Mouse (Mus musculus) layer of hippocampus, postnatal 14 days (tissue): ENCODE measurements at regions not wholly inside any gene's neighbourhood (a gene's known extent, or its start where the extent isn't known, plus 50 kb on each side); places are given as distances from the start of the nearest gene placed in this dataset.
"Not testable (repeated sequence)": the region's sequence is repeated elsewhere in the genome, so short reads cannot be mapped to it uniquely, and the experiment has no call there.

Source experiments
- DNase-seq, 2 experiments: peaks; one replicate each; pipeline ENCODE4 v3.0.0; 2021 to 2022; ENCODE audit warnings: low spot score in 2 of 2, mixed read lengths in 1 of 2

DNA sequence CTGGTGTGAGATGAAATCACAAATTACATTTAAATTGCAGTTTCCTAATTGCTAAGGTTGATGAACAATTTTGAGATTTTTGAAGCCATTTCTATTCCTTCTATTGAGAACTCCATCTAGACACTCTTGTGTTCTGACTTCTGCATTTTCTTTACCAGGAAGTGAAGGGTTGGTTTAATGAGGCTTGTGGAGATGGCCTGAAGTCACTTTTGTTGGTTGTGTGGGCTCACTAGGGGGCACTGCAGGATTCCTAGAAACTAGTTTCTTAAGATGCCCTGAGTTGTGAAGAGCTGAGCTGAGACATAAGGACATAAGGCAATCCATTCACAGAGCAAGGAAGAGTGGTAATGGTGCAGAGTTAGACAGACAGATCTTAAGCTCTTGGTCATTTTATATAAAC is 713.7 kb upstream of the Olfr1507 start:
- DNase-seq, result not testable (repeated sequence)

DNA sequence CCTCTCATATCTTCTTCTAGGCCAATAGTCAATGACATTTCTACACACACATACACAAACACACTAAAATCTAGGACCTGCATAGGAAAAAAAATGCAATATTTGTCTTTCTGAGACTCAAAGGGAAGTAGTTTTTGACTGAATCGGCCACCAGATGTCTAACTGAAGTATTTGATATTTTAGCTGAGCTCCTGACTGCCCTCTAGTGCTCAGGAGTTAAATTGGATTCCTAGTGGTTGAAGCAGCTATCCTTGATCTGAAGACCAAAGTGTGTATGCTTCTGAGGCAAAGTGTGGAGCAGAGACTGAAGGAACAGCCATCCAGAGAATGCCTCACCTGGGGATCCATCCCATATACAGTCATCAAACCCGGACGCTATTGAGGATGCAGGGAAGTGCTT is 695.4 kb upstream of the Olfr1507 start:
- not testable (repeated sequence) for DNase-seq

DNA sequence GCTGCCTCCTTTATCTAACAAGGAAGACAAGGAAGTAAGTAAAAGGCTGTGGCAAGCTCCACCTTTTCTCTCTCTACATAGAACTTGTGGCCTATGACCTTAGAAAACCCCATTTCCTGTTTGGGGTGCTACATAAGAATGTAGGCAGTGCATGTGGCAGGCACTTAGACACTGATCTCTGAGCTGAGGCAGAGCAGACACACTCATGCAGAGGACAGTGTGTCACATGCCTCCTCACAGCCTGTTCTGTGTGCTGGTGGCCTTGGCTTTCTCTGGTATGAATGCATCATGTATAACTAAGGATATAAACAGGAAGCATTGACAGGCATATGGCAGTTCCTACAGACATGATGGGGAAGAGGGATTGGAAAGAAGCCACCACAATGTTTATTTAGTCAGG is 678.5 kb upstream of the Olfr1507 start:
- not testable (repeated sequence) for DNase-seq

DNA sequence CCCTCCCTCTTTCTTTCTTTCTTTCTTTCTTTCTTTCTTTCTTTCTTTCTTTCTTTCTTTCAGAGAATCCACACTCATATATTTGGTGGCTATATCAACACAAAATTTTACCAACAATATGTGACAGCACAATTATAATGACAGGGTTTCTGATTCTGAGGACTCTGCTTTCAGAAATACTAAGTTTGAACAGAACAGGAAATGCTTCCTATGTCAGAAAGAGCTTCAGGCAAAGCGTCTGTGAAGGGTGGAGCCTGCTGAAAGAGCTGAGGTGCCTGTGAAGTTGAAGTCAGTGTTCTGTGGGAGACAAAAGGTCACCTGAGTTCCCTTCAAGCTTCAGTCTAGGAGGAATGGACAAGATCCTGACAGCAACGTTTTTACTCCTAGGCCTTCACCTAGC is 670.8 kb upstream of the Olfr1507 start:
- not testable (repeated sequence) for DNase-seq

DNA sequence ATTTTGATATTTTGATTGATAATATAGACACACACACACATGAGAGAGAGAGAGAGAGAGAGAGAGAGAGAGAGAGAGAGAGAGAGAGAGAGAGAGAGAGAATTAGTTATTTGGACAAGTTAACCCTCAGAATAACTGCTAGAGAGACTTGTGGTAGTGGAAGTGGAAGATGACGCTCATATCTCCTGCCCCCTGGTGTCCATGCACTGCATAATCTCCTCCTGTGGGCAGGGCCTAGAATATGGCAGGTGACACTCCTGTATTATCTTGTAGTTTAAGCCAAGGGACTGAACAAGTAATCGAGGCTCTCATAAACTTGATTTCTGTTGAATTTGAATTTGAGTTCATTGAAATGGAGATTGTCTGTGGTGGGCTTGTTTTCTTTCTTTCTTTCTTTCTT is 663.5 kb upstream of the Olfr1507 start:
- not testable (repeated sequence) for DNase-seq

DNA sequence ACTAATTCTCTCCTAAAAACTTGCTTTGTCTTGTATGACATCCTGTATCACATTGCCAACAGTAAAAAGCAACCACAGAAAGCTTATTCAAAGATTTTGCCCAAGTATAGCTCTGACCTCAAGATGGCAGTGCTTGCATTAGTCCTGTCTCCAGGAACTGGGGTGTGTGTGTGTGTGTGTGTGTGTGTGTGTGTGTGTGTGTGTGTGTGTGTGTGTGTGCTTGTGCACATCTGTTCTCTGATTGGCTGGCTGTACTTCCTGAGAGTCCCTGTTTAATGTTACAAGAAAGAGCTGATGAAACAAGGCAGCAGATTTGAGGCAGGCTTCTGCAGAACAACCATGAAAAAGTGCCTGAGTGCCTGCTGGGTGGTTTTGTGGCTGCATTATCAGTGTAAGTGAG is 639.2 kb upstream of the Olfr1507 start:
- peak in 1 of 2 experiments; percentile 3 for DNase-seq

DNA sequence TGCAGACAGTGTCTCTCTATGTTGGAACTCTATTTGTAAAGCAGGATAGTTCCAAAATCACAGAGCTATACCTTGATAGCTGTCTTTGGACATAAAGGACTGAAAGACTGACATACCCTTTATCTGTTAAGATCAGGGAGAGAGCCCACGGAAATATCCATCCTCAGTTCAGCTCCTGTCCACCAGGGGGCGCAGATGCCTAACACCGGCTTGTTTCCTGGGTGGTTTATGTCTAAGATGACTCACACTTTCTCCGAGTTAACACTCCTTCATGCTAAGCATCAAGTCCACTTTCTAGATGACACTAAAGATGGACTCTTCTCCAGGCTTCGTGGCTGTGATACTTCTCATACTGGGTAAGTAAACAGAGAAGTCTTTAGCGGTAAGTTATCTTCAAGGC is 636.8 kb upstream of the Olfr1507 start:
- DNase-seq, result peak in 1 of 2 experiments; percentile 1

DNA sequence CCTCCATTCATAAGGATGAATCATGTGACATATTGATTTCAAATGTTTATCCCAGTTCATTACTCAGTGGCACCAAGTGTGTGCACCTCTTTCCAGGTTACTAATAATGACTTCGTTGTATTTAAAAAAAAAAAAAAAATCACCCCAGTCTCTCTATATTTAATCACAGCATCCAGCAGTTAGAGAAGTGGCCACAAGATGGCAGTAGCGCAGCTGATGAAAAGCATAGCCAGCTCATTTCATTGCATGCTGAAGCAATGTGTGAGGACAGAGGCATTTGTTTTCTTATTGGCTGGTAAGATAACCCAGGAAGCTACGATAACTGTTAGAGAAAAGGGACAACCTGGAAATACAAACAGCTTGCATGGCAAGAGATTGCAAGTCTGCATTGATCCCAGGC is 626.2 kb upstream of the Olfr1507 start:
- peak; percentile 8 to 15 for DNase-seq

DNA sequence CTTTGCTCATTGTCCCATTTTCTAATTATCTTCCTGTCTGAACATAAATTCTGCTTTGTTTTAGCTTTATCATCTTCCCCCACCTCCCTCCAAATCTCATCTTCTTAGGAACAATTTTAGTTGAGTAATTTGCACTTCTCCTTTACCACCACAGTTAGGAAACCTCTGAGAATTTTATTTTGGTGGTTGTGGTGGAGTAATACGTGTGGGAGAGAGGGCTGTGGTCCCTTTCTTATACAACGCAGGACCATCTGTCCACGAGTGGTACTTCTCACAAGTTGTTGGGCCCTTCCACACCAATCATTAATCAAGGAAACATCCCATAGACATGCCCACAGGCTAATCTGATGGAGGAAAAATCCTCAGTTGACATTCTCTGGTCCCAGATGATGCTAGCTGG is 614.2 kb upstream of the Olfr1507 start:
- DNase-seq, result not testable (repeated sequence)

DNA sequence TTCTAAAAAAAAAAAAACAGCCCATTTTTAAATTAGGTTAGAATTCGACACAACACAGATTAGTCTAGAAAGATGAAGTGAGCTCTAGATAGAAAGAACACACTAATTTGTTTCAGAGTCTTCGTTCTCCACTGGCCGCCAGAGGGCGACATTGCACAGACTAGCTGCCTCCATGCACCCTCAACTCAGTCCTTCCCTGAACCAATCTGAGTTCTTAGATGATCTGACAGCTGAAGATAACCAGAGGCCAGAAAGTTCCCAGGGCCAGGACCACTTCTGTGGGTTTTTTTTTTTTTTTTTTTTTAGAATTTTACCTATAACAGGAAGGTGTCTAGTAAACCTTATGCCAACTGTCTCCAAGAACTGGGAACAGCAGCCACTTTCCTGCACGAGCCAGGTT is 605.8 kb upstream of the Olfr1507 start:
- DNase-seq, result not testable (repeated sequence)

DNA sequence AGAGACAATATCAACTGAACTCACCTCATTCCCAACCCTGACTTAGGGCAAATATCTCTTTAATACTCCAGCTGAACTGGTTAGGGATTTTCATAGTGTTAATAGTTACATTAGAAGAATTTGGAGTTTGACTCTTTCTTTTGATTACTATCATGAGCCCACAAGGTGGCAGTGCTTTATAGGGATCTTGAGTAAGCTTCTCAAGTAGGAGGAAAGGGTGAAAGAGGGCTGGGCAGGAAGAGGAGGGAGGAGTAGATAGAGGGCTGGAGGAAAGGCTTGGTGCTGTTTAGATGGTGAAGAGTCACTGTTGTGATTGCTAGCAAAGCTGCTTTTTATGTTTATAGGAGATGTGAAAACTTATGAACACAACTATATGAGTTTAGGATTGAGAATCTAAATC is 595.4 kb upstream of the Olfr1507 start:
- DNase-seq, result not testable (repeated sequence)

DNA sequence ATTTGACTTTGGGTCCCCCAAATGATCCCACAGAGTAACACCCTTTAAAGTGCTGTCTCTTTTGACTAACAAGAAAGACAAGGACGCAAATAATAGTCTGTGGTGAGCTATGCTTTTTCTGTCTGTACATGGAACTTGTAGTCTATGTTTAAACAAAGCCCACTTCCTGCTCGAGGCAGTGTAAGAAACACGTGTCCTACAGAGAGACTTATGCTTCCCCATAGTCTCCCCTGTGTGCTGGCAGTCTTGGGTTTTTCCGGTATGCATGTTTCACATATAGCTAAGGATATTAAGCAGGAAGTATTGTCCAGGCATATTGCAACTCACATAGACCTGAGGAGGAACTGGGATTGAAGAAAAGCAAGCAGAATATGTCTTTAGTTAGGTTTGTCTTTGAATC is 586.3 kb upstream of the Olfr1507 start:
- not testable (repeated sequence) for DNase-seq

DNA sequence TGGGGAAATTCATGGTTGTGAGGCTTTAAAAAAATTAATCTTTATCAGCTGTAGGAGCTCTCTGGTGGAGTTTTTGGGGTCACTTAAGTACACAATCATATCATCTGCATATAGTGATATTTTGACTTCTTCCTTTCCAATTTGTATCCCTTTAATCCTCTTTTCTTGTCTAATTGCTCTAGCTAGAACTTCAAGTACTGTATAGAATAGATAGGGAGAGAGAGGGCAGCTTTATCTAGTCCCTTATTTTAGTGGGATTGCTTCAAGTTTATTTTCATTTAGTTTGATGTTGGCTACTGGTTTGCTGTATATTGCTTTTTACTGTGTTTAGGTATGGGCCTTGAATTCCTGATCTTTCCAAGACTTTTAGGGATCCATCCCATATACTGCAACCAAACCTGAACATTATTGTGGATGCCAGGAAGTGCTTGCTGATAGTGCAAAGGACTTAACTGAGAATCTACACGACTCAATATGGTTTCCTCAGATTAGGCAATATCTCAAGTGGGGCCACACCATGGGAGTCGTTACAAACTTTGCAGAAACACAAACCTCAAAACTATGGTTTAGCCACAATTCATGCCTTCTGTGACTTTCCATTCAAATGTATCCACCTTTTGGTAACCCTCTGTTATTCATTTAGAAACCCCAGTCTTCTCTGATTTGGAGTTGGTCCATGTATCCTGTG is 585.6 kb upstream of the Olfr1507 start:
- not testable (repeated sequence) for DNase-seq

DNA sequence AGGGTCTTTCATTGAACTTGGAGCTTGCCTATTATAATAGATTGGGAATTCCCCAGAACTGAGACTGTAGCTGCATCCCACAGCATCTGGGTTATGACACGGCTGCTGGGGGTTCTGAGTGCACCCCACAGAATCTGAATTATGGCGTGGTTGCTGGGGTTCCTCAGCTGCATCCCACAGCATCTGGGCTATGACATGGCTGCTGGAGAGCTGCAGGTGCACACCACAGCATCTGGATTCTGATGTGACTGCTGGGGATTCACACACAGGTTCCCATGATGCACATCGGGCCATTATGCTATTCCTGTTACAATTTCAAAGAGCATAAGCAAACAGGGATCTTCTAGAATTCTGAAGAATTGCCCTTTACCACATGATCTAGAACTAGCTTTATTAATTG is 585.0 kb upstream of the Olfr1507 start:
- DNase-seq, result not testable (repeated sequence)

DNA sequence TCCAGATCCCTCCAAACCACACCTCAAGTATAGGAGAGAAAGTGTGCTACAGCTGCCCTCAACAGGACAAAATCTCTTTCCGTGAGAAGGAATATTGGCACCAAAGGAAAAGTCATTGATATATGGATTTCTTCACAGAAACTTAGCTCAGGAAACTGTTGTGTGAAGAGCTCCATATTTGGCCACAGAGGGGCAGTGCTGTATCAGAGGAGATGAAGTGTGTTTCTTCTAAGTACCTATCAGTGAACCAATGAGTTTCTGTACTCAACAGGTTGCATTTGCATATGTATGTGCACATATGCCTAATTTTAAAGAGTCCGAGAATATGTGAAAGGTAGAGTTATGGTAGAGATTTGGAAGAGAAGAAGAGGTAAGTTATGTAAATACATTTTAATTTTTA is 580.4 kb upstream of the Olfr1507 start:
- DNase-seq, result not testable (repeated sequence)

DNA sequence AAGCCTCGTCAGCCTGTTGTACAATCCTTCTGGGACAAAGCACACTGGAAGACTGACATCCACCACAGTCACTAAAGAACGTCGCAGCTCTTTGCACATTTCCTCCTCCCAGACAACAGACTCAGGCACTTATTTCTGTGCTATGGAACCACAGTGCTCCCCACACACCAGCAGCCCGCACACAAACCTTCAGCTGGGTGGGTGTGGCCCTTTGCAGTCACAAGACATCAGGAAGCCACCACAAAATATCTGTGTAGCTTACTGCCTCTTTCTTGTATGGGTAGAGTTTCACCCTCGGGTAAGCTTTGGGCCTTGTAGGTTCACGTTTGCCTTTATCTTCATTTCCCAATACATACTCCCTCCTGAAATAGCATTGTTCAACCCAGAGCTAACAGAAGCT is 577.6 kb upstream of the Olfr1507 start:
- not testable (repeated sequence) for DNase-seq

DNA sequence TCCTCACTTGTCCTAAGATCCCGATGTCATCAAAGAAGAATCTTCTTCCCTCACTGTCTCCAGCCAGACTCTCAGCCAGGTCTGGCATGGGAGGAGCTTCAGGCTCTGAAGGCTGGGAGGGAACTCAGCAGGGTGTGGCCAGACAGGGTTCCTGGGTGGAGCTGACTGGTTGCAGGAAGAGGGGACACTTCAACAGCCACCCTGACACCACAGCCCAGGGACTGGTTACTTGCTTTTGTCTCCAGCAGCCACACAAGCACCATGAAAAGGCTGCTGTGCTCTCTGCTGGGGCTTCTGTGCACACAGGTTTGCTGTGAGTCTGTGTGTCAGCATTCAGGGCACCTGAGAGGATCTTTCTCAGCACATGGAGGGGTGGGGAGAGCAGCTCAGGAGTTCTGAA is 577.0 kb upstream of the Olfr1507 start:
- DNase-seq, result not testable (repeated sequence)

DNA sequence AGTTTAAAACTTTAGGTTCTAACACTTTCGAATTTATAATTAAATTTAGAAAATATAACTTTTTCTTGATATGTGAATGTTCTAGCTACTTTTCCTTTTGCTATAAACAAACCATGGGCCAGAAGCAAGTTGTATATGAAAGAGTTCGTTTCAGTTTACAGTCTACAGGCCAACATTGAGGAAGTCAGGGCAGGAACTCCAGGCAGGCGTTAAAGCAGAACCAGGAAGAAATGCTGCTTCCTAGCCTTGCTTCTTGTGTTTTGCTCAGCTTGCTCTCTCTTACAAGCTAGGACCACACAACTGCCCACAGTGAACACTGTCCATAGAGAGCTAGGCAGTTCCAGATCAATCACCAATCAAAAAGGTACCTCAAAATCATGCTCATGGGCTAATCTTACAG is 558.9 kb upstream of the Olfr1507 start:
- DNase-seq, result not testable (repeated sequence)

DNA sequence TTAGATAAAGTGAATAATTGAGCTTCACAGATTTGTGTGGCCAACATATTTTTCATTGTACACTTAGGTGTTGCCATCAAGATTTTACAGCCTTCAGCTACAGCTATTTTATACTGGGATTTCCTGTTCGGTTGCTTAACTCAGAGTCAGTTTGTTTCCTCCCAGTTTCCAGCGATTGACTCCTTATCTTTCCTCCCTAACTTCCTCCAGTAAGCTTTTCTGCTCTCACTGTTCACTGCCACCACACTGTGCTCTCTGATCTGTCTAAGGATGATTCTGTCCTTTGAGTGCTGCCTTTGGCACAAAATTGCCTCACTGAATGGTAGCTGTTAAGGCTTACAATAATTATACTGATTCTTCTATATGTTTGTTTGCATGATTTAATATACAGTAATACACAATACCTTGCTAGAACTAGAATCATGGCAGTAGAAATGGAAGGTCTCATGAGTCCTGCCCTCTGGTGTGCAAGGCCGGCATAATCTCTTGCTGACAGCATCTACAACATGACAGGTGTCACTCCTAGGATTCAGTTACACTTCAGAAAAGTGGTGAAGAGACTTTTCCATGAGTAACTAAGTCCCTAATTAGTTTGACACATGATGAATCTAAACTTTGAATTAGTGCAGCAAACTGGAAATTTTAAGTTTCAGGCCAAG is 558.0 kb upstream of the Olfr1507 start:
- not testable (repeated sequence) for DNase-seq

DNA sequence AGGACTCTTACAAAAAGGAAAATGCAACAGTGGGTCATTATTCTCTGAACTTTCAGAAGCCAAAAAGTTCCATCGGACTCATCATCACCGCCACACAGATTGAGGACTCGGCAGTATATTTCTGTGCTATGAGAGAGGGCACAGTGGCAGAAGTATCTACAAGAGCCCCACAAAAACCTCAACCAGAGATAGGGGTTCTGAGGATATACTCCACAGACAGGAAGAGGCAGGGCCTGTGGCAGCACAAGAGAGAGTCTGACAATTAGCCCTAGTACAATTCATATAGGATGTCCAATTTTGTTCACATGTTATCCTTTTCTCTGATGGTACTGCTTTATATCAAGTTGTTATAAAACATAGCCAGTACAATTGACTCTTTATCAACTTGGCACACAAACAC is 552.1 kb upstream of the Olfr1507 start:
- DNase-seq, result not testable (repeated sequence)

DNA sequence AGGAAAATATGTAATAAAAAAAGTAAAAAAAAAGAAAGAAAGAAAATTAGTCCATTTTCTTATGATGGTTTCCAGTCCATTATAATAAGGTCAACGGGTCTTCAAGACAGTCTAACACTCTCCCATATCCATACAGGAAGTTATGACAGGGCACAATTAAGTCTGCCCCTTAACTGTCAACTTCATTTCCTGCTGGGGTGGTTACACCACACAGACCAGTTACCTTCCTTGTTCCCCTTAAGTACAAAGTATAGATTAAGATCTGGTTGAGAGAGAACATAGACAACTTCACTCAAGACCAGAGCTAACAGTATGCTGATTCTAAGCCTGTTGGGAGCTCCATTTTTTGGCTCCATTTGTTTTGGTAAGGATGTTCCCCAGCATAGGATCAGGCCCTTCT is 551.4 kb upstream of the Olfr1507 start:
- not testable (repeated sequence) for DNase-seq

DNA sequence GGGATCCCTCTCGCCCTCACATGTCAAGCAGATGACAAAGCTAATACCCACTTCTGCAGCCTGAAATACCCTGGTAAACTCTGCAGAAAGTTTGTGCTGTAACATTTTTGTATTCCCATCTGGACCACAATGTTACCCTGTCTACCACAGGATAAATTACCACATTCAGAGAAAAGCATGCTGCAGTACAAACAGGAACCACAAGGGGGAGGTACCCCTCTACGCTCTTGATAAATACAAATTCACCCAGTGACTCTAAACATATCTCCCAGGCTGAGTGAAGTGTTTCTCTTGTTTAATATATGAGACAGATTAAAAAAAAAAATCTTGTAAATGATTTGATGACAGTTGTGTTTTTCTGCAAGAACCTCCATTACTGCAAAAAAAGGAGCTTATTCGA is 549.8 kb upstream of the Olfr1507 start:
- not testable (repeated sequence) for DNase-seq

DNA sequence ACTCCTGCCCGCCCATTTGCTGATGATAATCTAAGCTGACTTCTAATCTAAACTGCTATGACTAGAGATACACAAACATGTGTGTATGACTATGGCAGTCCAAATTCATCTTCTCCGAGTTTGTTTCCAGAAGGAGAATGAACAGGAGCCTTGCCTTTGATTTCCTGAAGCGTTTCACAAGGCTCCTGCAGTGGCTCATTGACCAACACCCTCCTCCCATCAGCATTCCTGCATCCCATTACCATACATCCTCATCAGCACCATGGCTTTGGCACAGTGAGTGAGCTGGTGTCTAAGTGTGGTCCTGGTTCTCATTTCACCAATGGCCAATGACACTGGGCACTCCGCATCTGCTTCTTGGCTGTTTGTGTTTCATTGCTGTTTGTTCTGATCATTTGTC is 548.6 kb upstream of the Olfr1507 start:
- not testable (repeated sequence) for DNase-seq
